Mouse (Mus musculus) cerebellum, postnatal 4 days (tissue): ENCODE measurements around the gene Nap1l1.
A peak's percentile ranks its signal among the peaks of the same experiment; 100 is the strongest.
"Not testable (repeated sequence)": the region's sequence is repeated elsewhere in the genome, so short reads cannot be mapped to it uniquely, and the experiment has no call there.

ENCODE experiments used
- DNase-seq, 2 experiments: peaks; one replicate each; pipeline ENCODE4 v3.0.0; 2022; ENCODE audit warnings: low spot score in 2 of 2, mixed read lengths in 1 of 2

Gene Nap1l1

DNA sequence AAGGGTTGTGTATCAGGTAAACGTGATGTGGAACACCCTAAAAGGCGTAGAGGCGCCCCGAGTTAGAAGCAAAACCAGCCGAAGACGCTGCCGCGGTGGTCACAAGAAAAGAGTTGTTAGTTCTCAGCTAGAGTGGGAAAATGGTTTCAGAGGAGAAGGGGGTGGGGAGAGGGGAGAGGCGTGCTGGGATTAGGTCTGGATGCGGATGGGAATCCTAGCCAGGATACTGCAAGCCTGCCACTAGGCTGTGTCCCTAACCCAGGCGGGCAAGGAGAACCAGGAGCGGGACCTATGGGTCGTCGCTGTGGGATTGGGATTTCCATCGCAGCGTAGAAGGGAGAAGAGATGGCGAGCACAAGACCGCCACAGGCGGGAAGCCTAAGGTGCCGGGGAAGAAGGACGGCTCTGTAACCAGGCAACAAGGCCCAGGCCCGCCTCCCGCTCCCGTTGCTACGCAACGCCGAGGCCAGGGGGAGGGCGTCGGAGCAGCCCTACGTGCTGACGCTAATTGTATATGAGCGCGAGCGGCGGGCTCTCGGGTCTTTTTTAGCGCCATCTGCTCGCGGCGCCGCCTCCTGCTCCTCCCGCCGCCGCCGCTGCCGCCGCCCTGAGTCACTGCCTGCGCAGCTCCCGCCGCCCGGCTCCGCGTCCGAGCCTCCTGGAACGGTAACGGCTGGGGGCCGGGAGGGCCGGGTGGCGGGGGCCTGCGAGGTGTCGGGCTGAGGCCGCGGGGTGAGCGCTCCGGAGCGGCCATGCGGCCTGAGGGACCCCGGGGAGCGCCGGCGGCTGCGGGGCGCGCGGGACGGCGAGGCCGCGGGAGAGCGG lies at the start of gene Nap1l1:
Gene Nap1l1 (plus strand): TSS at position 538 of the 825 bp plus-strand sequence.
- peak; percentile 92 to 95 for DNase-seq

DNA sequence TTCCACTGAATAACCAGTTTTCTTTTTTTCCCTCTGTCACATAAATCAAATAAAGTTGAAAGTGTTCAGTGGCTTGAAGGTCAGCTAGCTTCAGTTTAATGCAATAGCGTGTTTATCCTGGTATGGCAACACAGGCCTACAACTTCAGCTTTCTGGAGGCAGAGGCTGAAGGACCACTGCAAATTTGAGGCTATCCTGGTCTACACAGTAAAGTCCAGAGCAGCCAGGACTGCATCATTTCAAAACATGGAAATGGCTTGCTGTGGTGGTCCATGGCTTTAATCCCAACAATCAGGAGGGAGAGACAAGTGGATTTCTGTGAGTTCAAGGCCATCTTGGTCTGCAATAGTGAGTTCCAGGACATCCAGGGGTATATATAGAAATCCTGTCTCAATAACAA lies 46.5 kb upstream of the Nap1l1 start:
- DNase-seq = no peak

DNA sequence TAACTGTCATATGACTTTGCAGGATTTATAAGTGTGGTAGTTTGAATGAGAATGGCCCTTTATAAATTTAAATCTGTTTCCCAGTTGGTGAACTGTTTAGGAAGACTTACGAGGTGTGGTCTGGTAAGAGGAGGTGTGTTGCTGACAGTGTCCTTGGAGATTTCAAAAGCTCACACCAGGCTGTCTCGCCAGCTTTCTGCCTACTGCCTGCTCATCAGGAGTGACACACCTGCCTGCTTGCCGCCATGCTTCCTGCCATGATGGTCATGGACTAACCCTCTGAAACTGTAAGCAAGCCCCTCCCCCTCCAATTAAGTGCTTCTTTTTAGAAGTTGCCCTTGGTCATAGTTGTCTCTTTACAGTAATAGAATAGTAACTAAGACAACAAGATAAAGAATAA lies 39.5 kb upstream of the Nap1l1 start:
- no peak for DNase-seq

DNA sequence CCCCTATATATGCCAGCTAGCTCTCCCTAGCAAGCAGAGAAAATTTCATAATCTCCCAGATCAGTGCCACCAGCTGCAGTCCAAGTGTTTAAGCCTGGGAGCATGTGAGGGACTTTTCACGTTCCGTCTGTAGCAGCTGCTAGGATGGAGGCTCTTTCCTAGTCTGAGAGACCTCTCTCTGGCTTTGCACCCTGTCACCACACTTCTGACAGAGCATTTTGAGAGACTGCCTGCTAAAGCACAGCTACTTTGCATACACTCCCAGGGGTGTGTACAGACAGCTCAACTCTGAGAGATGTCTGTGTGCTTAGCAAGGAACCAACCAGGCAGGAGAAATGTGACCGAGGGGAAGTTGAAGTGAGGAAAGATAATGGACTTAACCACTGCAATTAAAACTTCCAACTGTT lies 32.0 kb upstream of the Nap1l1 start:
- no peak for DNase-seq

DNA sequence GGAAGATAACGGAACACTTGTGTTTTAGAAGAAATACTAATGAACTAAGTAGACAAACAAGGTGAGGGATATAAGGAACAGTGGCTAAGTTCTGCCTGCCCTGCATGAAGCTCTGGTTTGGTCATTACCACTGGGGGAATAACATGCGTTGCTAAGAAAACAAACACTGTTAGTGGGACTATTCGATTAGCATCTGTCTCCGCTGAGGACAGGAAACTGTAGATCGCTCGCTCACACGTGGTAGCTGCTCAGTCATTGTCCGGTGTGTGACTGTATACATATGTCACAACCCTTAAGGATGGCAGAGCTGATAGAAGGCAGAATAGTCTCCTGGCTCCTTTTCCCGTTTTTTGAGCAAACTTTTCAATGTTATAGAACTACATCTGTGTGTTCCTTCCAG lies 28.8 kb upstream of the Nap1l1 start:
- DNase-seq = no peak

DNA sequence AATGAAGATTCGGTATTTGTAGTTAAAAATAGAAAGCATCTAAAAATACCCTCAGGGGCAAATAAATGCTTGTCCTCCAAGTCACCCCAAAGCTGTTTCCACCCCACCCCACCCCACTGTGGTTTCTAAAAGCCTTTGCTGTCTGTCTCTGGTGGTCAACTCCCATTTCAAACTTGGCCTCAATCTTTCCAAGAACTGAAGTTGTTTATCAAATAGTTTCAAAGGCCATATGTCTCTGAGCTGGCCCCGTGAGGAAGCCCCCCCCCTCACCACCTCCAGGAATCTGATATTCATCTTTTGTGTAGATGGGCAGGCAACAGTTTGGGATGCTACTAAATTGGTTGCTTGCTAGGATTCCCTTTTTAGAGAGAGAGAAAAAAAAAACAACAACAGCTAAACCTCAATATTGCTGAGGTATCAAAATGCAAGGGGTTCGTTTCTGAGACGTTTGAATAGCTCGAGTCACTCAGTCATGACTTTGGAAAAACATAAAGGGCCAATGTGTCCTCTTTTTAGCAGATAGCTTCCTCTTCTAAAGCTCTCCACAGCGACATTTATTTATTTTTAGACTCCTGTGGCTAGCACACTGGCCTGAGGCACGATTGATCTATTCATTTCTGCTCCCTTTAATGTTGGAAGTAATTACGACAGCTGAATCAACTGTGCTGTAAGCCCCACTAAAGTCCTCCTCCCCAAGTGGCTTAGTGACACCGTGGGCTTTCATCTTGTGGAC lies 26.9 kb upstream of the Nap1l1 start:
- DNase-seq = no peak

DNA sequence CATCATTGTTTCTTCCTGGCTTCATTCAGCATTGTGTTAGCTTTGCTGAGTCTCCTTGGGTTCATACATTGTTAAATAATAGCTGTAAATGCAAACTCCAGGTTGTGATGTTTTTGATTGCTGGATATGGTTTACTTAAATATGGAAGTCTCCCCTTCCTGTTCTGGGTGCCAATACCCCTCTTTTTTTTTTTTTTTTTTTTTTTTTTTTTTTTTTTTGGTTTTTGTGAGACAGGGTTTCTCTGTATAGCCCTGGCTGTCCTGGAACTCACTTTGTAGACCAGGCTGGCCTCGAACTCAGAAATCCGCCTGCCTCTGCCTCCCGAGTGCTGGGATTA lies 26.4 kb upstream of the Nap1l1 start:
- DNase-seq = not testable (repeated sequence)

DNA sequence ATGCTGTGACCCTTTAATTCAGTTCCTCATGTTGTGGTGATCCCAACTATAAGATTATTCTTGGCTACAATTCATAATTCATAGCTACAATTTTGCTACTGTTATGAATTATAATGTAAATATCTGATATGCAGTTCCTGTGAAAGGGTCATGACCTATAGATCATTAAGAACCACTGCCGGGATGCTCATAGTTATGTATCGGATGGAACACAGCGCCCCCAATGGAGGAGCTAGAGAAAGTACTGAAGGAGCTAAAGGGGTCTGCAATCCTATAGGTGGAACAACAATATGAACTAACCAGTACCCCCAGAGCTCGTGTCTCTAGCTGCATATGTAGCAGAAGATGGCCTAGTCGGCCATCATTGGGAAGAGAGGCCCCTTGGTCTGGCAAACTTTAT lies 23.4 kb upstream of the Nap1l1 start:
- not testable (repeated sequence) for DNase-seq

DNA sequence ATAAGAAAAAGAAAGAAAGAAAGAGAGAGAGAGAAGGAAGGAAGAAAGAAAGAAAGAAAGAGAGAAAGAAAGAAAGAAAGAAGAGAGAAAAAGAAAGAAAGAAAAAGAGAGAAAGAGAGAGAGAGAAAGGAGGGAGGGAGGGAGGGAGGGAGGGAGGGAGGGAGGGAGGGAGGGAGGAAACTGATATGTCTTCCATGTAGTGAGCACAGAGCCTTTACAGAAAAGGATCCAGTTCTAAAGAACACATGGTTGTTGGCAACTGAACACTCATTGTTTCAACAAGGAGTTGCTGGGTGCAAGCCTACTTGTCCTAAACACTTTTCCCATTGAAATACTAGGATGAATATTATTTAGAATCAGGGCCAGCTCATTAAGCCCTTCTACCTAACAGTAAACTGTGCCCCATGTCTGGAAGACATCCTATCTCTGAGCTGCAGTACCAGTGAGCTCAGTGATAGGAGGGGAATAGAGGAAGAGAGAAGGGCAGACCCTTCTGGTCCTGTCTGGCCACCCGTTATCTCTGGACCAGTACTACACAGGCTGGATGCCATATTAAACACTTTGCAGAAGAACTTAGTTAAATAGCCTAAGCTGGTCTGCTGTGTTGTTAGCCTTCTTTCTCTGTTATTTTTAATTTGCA lies 21.2 kb upstream of the Nap1l1 start:
- no peak for DNase-seq

DNA sequence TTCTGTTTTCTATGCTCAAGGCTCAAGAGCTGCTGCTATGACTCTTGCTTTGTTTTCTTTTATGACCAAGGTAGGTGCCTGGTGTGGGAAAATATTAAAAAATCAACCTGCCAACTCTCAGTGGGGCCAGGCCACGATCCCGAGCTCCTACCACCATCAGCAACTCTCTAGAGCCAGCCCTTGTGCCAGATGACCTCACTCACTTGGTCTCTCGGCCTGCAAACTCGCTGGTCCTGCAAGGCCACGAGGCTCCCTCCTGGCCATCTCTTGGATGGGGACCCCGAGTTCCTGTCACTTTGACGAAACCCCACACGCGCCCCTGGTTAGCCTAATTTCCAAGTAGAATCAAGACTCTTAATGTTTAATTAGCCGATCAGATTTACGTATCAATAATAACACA lies 20.6 kb upstream of the Nap1l1 start:
- DNase-seq = no peak

DNA sequence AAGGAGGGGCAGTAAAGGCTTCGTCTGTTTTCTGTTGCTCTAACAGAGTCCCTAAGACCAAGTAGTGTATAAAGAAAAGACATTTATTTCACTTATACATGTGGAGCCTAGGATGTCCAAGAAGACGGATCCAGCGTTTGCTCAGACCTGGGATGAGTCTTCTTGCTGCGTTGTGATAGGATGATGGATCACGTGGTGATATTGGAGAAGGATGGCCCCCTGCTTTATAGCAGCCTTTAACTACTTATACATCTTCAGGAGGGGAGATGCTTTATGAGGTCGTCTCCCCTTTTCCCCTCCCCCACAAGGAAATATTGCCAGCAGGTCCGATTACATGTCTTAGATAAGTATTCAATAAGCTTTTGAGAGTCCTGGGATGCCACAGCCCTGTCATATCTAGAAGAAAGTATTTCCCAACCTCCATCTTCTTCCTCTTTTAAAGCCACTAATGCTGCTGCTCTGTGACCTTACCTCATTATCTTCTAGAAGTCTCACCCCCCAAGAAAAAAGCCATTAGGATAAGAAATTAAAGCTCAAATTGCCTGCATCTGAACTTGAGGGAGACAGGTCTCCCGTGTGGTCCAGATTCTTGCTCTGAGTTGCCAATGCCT lies 18.2 kb upstream of the Nap1l1 start:
- no peak for DNase-seq

DNA sequence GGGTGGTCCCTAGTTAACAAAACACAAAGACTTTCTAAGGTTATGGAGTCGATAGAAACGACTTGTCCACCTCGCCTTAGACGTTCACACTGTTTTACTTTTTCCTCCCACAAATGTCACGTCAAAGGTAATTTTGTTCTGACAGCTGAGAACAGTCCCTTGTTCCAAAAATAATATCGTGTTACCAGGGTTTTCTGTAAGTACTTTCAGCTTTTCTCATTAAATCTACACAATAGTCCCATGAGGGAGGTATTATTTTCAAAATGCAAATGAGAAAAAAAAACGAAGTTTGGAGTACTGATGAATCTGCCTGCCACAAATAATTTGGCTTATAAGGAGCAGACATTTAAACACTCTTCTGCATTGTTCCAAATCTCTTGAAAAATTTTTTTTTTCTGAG lies 14.9 kb upstream of the Nap1l1 start:
- DNase-seq = no peak

DNA sequence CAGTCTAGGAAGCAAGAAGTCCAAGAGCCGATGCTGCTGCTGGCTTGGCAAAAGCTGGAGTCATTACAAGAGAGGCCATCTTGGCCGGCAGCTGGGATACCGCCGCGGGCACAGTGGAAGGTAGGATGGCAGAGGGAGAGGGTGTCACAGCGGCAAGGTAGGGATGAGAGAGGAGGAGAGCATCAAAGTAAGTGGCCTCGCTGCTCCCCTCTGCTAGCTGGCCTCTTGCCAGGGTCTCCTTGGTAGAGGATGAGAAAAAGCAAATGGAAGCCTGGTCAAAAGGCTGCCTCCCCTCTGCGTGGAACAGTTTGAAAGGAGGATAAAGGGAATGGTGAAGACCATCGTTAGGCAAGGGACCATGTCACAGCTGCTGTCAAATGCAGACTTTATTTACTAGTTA lies 14.0 kb upstream of the Nap1l1 start:
- peak in 1 of 2 experiments; percentile 13 for DNase-seq

DNA sequence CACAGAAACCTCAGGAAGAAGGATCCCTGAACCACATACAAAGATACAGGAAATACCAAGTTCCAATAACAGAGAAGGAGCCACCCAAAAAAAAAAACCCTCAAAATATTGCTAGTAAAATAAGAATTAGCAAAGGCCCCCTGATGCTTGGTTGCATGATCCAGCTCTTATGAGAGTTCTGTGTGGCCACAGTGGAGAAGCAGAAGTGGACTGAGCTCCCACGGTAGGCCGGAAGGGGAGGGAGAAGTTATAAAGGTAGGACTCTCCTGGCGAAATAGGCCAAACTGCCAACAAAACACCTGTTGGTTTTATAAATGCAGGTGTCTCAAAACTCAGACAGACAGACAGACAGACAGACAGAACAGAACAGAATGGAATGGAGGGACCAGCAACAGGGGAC lies 13.1 kb upstream of the Nap1l1 start:
- no peak for DNase-seq

DNA sequence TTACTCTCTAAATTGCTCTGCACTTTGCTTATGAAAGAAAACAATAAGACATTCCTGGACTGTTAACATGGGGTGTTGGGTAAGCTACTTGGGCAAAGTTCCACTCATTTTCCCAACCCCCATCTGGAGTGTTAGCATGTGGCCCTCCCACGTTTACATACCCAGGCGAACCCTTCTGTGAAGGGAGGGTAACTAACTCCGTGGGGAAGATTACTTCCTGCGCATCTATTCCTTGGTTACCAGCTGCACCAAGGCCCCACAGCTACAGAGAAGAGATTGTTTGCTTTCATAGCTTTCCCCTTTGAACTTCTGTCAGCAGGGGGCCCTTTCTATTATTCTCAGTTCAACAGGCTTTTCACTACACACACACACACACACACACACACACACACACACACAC lies 12.6 kb upstream of the Nap1l1 start:
- DNase-seq = no peak

DNA sequence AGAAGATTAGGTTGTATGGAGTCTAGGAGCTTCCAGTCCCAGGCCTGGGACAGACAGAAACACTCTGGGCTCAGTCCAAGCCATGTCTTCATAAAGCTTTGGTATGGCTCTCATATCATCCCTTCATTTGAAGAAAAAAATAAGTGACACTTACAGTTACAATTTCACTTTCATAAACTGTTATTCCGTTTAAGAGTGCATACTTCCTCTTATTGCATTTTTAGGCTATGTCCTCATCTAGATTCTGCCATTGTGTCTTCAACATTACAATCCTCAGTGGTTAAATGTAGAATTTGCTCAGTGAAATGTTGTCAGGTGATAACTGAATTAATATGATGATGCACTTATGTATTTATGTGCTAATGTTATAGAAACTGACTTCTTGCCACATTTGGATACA lies 8.2 kb upstream of the Nap1l1 start:
- no peak for DNase-seq

DNA sequence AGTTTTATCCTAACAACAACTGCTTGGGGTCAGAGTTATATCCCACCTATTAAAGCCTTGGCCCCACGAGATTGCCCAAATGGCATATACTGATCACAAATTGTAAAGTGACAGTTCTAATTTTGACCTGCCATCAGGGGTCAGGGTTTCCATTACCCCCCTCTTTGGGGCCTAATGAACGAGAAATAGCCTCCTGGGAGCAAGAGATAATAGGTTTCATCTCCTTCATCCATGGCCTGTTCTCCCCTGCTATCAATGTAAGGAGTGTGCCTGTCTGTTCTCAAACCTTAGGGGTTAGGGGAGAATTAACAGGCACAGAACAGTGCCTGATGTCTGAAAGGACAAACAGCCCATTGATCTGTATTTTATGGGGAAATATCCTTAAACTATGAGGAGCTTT lies 7.6 kb upstream of the Nap1l1 start:
- no peak for DNase-seq

DNA sequence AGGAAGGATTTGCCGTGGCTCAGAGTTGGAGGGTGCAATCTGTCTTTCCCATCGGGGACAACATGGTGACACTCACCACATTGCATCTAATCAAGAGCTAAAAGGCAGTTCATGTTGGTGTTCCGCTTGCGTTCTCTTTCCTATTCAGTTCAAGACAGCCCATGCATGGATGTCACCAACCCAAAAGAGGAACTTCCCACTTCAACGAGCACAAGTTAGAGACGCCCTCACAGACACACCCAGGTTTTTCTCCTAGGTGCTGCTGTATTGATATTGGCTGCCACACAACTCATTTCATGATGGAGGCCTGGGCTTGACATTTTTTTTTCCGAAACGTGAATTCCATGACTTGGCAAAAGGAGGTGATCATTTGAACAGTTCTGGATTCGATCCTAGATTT lies 1.9 kb upstream of the Nap1l1 start:
- no peak for DNase-seq

DNA sequence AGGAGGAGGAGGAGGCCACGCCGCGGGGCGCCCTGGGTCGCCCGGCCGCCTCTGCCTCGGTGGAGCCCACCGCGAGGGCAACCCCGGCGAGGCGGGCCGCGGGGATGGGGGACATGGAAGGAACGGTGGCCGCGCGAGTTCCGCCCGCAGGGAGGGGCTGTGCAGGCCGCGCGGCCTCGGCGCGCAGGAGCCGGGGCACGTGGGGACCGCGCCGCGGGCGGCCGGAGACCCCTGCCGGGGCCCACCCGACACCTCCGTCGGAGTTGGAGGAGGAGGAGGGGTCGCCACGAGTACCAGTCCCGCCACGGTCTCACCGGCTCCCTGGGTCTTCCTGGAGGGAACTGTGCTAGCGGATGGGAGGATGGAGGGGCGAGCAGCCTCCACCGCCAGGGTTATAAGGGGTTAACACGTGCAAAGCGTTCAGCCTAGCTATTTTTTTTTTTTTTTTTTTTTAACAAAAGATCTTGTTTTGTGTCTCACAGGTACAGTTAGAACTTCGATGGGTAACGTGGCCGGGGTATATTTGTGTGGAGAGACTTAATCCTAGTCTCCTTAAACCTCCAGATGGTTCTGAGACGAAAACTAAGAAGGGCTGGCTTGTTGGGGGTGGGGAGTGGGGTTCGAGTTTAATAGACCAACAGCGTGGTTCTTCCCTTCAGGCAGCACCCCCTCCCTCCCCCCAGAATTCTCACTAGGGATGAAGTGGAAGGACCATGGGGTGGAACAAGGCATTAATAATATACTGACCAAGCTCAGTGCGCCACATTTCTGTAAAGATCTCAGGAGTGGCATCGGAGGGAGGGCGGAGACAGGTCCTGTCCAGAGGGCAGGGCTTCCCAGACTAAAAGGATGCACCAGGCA lies 718 bp downstream of the Nap1l1 start:
- peak in 1 of 2 experiments; percentile 66 for DNase-seq

DNA sequence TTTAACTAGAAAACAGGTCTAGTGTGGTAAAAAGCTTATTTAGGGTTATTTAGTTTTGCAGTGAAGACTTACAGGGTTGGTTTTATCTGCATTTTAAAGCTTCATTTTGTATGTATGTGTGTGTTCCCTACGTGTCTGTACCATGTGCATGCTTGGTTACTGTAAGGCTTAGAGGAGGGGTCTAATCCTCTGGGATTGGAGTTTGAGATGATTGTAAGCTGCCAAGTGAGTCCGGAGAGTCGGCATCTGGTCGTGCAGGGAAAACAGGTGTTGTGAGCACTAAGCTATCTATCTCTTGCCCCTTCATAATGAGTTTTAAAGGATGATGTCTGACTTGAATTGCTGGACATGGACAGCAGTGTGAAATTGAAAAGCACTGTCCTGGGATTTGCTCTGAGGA lies 3.3 kb downstream of the Nap1l1 start:
- DNase-seq = no peak

DNA sequence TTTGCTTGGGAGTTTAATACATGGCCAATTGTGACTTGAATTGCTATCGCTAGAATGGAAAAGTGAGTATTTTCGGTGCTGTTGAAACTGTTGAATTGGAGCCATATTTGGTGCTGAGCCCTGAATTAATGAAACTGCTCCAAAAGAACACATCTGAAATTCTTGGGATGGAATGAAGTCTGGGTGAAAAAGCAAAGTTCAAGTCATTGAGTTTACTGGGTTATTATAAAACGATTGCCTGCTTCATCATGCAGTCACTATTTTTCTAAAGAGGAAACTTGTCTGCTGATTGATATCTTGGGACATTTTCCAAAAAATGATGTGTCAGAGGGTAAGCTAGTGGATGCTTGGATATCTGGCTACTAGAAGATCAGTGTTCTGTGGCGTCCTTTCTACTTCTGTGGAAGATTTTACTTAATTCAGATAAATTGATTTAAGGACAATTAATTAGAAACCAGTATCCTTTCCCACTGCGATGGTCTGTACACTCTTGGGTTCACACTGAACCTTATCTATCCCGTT lies 4.0 kb downstream of the Nap1l1 start:
- DNase-seq = no peak
